Mouse (Mus musculus): ENCODE data around the gene Creb3.

Gene Creb3

GRCm38 (mm10) chr4:43558631-43559356 is 3.3 kb upstream of the Creb3 start:
- peak; percentile 56 to 69 for DNase-seq

- peak in 1 of 2 experiments; percentile 24 for DNase-seq
Observed at GRCm38 (mm10) chr4:43559519-43560242, 2.5 kb upstream of the Creb3 start.

GRCm38 (mm10) chr4:43560243-43560611 is 1.9 kb upstream of the Creb3 start:
- peak; percentile 49 to 53 for DNase-seq

- peak in 1 of 2 experiments; percentile 17 for DNase-seq
Observed at GRCm38 (mm10) chr4:43560976-43561375, 1.2 kb upstream of the Creb3 start.

- no peak for DNase-seq
Observed at GRCm38 (mm10) chr4:43561436-43561996, 616 bp upstream of the Creb3 start.

- DNase-seq: no peak
Observed at GRCm38 (mm10) chr4:43562769-43563600, 853 bp downstream of the Creb3 start.

GRCm38 (mm10) chr4:43563601-43563875 is 1.4 kb downstream of the Creb3 start:
- no peak for DNase-seq

GRCm38 (mm10) chr4:43564231-43564630 is 2.1 kb downstream of the Creb3 start:
- no peak for DNase-seq

- no peak for DNase-seq
Observed at GRCm38 (mm10) chr4:43567140-43567539, 5.0 kb downstream of the Creb3 start.

- no peak for DNase-seq
Observed at GRCm38 (mm10) chr4:43571395-43572045, 9.4 kb downstream of the Creb3 start.

GRCm38 (mm10) chr4:43573561-43573960 is 11.4 kb downstream of the Creb3 start:
- no peak for DNase-seq

- no peak for DNase-seq
Observed at GRCm38 (mm10) chr4:43575356-43575755, 13.2 kb downstream of the Creb3 start.

- DNase-seq: no peak
Observed at GRCm38 (mm10) chr4:43577237-43577881, 15.2 kb downstream of the Creb3 start.

GRCm38 (mm10) chr4:43578376-43579204 is 16.5 kb downstream of the Creb3 start, which contains the start of the genes Rgp1 and Gba2:
Gene Rgp1, plus strand, starts transcription at chr4:43578715.
Gene Gba2, minus strand, starts transcription at chr4:43578873.
- peak; percentile 79 to 87 for DNase-seq

- no peak for DNase-seq
Observed at GRCm38 (mm10) chr4:43579256-43579655, 17.1 kb downstream of the Creb3 start.

GRCm38 (mm10) chr4:43579731-43580130 is 17.6 kb downstream of the Creb3 start:
- DNase-seq: no peak

- DNase-seq: no peak
Observed at GRCm38 (mm10) chr4:43580721-43581120, 18.6 kb downstream of the Creb3 start.

GRCm38 (mm10) chr4:43581381-43581780 is 19.2 kb downstream of the Creb3 start:
- DNase-seq: no peak

GRCm38 (mm10) chr4:43582241-43582640 is 20.1 kb downstream of the Creb3 start:
- no peak for DNase-seq

GRCm38 (mm10) chr4:43583421-43583820 is 21.3 kb downstream of the Creb3 start:
- no peak for DNase-seq

Measured in spleen, adult 18-20 months (tissue).